Mouse (Mus musculus) common myeloid progenitor, adult 5-6 weeks (primary cell): ENCODE measurements around the gene Lcp1. TPM values are rescaled to one million over a fixed set of nuclear protein-coding genes. Genes with fewer than 3 reads are reported as not detected.

ENCODE experiments used
- ATAC-seq: replicated peaks from 2 replicates; pipeline ENCODE4 v1.8.0; 2016; ENCODE audit warnings: low read depth, mild to moderate bottlenecking, moderate TSS enrichment, inconsistent platforms; ENCODE audit not compliant: poor library complexity, severe bottlenecking
- total RNA-seq: library from RNA; stranded (forward); fragments of 200-1000, 187-1606 nt; gene quantifications from 2 replicates; pipeline ENCODE4 v1.2.3, GENCODE M21; 2017

The Lcp1 gene
- total RNA-seq, 1 experiment from 2014 or later: 283 TPM

DNA sequence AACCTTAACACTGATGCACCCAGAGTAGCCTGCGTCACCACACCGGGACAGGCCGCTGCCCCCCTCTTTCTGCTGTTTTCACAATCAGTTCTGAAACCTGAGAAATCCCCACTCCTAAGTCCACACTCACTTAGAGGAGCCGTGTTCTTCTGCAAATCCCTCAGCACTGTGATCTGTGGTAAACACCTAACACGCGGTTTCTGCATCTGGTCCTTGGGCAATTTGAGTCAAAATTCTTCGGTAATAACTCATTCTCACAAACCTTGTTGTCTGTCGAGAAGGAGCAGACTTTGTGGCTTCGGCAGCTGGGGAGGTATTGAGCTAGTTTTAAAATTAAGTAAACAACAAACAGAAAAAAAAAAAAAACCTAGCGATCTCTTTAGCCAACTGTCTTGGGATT is 62.0 kb downstream of the Lcp1 start:
- ATAC-seq: no peak

DNA sequence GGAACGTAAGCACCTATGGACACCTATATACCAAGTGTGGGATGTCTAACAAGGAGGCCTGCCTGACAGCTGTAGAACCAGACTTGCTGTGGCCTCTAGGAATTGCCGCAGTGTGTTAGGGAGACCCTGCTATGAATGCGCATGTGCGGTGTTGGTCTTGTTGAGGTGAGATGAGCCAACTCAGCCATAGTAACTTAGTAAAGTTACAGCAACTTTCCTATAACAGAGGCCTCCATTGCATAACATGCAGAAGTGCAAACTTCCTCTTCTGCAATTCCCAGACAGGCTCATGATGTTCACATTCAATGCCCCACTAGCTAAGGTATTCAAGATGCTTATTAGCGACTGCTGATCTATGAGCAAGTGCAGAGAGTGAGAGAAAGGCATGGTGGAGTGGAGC is 64.6 kb downstream of the Lcp1 start:
- ATAC-seq: peak; percentile 65

DNA sequence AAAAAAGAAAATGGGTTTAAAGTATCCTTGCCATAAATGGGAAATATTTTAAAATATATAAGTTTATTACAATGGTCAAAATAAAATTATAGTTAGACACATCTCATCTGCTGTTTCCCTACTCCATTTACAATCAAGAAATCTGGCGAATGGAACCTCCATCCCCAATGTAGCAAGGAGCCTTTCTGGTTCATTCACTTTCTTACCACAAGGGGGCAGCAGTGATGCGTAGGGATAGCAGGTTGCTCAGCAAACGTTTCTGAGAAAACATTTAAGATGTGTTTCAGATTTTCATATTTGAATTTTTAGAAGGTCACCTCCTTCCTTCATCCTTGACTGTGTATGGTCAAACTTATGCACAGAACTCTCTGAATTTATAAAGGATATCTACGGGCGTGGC is 66.1 kb downstream of the Lcp1 start:
- peak; percentile 57; the same call in 1 of the 2 replicates for ATAC-seq

DNA sequence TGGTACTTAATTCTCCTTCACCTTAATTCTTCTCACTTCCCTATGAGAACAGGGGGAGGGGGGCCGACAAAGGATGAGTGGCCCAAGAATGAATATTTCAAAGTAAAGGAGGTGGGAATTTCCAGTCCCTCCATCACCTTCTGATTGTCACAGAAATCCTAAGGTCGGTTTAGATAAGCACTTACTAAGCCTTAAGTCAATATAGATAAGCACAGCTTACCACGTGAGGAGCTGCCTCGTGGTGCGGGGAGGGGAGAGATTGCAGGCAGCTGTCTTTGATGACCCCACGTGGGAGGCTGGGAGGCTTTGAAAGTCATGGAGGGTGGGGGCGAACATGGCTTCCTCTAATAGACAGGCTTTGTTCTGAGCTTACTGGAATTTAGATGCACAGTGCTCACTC is 66.8 kb downstream of the Lcp1 start:
- ATAC-seq: 0 out of 2 replicates have a peak, but pooled peaks have one; percentile 23

DNA sequence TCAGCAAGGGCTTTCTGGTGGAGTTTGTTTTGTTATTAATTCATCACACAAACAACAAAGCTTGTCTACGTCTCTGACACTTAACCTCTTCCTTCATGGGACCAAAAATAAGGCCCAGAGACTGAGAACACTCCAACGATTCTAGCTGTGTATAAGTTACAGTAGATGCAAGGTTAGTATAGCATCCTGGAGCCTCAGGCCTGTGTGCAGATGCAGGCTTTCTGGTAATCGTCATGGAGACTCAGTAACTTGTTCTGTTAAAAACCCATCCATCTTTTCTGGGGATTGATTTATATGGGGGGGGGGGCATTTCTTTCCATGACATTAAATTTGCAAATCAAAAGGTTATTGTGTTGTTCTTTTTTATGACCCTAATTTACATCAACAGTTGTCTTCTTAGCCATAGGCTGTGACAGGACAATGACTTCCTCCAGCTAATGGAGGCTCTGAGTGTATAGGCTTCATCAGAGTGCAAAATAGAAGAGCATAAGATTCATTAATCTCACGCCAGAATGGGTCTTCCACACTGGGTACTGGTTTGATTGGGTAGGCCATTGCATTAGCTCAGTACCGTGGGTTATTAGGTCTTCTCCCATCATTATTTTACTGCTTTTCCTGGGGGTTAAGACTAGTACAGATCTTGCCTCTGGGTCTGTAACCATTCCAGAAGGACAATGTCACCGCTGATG is 74.6 kb downstream of the Lcp1 start:
- no peak for ATAC-seq

DNA sequence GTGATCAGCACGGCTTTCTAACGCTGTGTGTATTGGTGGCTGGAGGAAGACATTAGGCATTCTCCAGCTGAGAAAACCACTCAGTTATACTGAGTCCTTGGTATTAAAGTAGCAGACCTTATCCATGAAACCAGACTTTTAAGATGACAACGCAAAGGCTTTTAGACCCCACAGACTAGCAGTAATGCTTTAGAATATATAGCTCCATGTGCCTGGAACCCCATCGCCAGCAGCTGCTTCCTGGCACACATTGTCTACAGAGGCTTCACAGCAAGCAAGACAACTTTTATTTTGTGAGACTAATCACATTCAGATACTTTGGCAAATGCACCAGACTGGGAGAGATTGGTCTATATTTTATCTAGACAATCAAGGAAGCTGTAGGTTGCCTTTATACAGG is 75.4 kb downstream of the Lcp1 start:
- ATAC-seq: no peak

DNA sequence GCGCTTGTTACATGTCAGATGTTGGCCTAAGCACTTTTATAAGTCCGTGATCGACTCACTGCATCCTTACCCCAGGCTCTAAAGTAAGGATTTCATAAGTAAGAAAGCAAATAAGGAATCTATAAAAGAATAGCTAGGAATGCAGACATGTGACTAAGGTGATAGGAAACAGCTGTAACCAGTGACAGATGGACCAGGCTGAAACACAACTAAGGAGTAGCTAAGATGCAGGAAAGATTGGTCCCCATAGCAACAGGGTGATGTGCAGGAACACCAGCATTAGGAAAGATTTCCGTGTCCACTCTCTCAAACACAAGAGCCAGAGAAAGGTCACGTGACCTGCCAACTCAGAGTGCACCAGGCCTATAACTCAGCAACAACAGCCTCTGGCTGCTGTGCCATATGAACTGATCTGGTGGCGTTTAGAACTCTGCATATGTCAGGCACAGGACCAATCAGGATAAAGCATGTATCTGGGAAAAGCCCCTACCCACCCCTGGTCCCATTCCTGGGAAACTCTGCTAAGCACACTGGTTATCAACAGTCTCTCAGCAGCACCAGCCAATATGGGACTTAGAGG is 77.8 kb downstream of the Lcp1 start:
- ATAC-seq: no peak

DNA sequence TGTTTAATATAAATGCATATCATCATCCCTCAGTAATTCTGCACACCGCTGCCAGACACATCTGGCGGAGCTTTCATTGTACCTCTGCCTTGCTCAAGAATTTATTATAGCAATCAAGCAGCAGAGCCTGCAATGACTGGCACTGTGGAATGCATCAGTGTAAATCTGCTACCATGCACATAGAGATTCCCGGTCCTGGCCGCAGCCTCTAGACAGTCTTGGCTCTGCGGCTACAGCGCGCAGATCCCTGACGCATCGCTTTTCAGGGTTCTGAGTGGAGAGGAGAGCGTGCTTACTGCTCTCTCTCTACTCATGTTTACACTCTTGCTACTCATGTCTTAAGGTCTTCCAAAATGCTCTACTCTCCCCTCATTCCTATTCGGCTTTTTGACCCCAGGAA is 82.9 kb downstream of the Lcp1 start:
- no peak for ATAC-seq

DNA sequence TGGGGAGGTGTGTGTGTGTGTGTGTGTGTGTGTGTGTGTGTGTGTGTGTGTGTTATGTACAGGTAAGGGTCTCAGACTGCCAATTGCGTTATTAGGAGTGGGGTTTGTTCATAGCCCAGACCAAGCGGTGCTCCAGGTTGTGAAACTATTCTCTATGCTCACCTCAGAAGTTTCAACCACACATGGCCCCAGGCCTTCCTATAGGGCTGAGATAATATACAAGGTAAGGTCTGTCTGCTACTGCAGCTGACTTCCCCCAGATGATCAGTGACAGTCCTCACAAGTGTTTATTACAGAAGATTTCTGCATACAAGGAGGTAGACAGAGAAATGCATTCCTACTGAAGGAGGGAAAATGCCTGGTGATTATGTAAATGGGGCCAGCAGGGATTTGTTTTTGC is 87.9 kb downstream of the Lcp1 start:
- no peak for ATAC-seq

DNA sequence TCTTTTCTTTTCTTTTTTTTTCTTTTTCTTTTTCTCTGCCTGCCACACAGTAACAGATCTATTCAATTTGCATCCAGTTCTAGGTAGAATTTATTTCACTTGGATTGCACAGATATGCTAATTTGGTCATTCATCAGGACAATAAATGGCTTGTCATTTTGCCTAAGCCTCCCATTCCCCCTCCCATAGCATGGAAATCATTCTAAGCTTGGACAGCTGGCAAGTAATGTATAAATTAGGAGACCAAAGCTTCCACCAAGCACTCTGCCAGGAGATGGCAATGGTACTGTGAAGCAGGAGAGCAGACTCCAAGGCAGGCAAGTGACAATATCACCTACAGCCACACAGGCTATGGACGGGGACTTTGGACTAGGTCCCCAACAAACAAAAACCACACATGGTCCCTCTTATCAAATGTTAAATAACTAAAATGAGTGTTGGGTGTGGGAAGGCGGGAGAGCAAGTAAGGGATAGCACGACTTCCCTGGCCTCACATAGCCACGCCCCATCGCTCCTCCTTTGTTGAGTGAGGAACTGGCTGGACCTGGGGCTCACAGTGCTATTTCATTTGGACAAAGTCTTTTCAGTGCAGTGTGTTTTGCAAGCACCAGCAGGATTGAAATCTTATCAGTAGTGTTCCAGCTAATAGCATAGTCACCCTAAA is 88.5 kb downstream of the Lcp1 start:
- no peak for ATAC-seq

DNA sequence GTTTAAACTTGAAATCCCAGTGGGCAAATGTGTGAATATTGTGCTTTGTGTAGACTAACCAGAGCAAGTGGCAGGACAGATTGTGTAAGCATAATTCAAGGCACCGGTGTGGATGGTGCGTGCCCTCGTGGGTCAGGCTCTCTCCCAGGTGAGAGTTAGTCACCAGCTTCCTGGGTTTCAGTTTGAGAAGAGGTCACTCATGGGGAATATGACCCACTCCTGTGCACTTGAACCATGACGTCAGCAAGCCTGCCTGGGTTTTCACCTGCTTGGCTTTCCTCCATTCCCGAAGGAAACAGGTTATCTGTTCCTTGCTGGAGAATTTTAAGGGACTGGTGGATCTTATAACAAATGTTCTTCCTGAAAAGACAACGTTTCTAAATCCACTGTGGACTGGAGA is 91.5 kb downstream of the Lcp1 start:
- ATAC-seq: no peak

DNA sequence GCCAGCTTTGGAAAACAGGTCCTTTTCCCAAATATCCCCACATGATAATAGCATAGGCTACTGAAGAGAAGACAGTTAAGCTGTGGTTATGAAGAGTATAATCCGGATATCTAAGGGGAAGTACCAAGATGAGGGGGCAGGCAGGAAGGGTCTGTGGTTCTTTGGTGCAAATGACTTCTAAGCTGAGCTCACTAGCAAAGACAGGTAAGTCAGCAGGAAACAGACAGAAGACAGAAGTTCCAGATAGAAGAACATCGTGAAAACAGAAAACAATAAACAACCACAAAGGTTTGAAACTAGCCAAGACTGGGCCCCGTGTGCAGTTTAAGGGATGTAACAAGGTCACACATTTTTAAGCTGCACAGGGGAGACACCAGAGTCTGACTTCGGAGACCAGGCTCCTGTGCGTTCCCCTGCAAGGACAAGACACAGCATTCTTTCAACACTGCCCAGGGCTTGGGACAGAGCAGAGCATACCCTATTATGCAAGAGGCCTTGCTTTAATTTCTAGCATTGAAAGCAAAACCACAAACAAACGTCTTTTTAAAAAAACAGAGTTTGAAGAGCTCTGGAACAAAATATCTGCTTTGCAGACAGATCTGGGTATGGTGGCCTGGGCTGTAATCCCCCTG is 96.7 kb downstream of the Lcp1 start:
- ATAC-seq: peak; percentile 67

DNA sequence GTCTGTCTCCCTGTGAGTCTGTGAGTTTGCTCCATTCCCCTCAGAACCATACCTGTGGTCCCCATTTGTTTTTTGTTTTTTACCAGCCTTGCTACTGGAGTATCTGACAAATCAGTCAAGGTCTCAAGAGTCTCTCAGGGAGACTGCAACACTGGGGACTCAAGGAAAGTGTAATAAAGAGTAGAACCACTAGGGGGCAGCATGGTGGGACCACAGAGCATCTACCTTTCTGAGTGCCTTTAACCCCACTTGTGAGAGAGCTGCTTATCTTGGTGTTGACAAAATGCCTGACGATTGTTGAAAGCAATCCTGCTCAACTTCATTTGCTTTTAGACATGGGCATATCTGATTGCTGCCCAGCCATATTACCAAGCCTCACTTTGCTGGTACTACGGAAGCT is 98.9 kb downstream of the Lcp1 start:
- ATAC-seq: peak; percentile 72

DNA sequence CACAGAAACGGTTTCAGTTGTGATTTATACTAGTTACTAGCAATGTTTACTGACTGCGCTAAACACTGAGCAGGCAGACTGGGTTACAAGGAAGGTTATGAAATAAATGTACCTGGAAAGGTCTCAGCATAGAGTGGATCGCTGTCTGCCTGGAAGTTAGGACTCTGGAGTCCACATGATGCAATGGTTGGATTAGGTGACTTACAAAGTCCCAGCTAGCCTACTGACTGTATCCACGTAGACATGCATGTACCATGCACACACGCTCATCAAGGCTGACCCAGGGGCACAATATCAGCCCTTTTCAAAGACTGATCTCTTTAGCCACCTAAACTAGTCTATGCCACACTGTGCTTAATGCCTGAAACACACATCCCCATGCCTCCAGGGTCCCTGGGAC is 102.2 kb downstream of the Lcp1 start:
- ATAC-seq: no peak

DNA sequence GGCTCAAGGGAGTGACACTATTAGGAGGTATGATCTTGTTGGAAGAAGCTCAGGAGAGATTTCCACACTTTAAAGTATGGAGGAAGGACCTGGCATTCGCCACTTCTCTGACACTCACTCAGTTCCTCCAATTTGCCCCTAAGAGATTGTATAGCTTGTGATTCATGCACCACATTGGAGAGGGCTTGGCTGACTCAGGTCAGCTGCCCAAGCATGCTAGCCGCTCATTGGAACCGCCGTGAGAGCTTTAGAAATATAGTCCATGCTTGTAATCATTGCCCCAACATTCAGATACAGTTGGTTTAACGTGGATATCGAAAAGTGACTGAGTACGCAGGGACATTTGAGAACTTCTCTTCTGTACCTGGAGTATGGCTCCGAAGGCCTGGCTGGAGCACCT is 104.7 kb downstream of the Lcp1 start:
- ATAC-seq: no peak

DNA sequence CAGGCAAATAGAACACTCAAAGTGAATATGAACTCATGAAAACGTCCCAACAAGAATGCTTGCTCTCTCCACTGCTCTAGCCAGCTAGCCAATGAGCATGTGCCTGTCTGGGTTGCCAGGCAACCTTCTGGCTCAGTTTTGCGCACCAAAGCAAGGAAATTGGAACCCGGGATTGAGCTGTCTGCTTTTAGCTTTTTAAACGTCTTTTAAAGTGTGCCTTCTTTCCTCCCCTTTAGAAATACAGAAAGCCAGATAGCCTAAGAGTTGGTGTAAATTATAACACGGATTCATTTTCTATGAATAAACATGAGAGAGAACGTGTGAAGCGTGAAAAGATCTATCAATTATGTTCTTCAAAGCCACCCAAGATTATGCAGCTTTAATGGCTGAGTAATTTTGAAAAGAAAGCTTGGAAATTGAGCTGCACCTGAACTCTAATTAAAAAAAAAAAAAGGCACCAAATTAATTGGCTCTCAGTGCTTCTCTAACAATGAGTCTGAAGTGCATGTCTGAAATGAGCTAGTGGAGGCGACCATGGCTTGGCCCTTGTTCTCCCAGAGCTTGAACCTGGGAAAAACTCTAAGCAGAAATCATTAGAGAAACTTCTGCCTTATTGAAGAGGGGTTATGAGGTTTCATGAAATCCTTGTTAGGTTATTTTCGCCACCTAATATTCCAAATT is 105.2 kb downstream of the Lcp1 start:
- ATAC-seq: no peak

DNA sequence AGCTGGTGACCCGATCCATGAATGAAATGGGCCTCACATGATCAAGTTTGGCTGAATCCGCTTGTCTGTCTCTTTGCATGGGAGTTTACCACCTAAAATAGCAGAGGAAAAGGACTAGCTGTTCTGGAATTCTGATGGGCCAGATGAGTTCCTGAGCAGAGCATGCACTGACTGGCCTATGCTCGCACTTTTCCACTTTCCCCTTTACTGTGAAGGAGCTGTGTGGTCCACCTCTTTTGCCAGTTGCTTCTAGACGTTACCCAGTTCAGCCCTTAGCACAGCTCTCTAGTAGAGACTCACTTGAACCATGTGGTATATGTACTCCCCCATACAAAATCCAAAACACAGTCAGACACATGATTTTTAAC is 105.7 kb downstream of the Lcp1 start:
- ATAC-seq: no peak

DNA sequence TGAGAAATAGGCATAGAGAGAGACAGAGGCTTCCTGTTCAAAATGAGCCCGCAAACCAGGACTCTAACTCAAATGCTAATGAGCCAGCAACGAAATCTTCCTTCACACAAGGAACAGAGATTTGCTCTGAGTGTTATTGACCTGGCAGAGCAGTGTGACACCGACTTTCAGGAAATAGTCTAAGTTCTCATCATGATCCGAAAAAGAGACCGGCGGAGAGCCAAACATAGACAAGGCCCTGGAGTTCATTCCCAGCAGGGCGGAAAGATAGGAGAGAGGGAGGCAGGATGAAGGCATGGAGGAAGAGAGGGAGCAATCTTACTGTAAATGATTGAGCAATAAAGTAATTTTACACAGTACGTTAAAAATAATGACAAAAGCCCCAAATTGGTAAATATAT is 106.2 kb downstream of the Lcp1 start:
- no peak for ATAC-seq

DNA sequence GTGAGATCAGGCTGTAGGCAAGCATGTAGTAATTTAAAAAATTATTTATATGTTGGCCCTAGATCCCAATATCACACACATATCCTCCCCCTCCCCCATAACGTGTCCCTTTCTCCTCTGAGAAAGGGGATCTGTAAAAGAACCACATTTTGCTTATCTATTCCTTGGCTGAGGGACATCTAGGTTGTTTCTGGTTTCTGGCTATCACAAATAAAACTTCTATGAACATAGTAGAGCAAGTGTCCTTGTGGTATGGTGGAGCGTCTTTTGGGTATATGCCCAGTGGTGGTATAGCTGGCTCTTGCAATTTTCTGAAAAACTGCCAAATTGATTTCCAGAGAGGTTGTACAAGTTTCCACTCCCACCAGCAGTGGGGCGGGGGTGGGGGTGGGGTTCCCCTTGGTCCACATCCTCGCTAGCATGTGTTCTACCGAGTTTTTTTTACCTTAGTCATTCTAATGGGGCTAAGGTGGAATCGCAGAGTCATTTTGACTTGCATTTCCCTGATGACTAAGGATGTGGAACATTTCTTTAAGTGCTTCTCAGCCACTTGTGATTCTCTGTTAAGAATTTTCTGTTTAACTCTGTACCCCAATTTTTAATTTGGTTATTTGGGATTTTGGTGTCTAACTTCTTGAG is 107.3 kb downstream of the Lcp1 start:
- peak; percentile 74 for ATAC-seq

DNA sequence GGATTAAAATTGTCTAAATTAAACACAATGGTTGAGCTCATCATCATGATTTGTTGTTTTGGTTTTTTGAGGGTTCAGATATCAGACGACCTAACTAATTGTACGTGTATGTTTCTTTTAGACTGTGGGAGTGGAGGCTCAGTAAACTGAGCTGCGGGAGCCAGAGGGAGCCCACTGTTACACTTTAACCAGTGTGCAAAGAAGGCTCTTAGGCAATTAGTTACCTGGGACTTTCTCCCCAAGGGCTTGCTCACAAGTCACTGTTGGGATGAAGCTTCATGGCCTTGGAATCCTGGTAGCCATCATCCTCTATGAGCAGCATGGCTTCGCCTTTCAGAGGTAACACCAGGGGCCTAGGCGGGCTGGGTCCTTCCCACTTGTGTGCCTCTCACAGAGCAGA is 111.2 kb downstream of the Lcp1 start, which contains the start of gene Cpb2:
Gene Cpb2 (plus strand): TSS at position 201 of the 400 bp plus-strand sequence.
- ATAC-seq: no peak
